Mouse (Mus musculus) intestine, embryonic 14.5 days (tissue): ENCODE data around the gene Psmd4. TPM values are rescaled to one million over a fixed set of nuclear protein-coding genes. Genes with fewer than 3 reads are reported as not detected.

Source experiments
- ATAC-seq: fragments of 200-750 bp; cut with Nextera tagmentation; replicated peaks from 2 replicates; pipeline ENCODE4 v1.8.0; 2017; ENCODE audit warnings: low read depth, moderate number of reproducible peaks, moderate TSS enrichment, moderate library complexity; ENCODE audit not compliant: low FRiP score, low TSS enrichment
- DNase-seq: peaks from one replicate; pipeline ENCODE4 v3.0.0-alpha.2; 2018; ENCODE audit warnings: low spot score
- H3K27ac ChIP-seq: fragments of 300-500 bp; sonication (generic); 2 replicates; pipeline ENCODE4 v1.5.1; 2014; ENCODE audit warnings: low read depth, mild to moderate bottlenecking, control low read depth
- H3K27me3 ChIP-seq: fragments of 300-500 bp; sonication (generic); replicated peaks from 2 replicates; pipeline ENCODE4 v1.6.1; 2014; ENCODE audit warnings: low read length, control low read depth; ENCODE audit not compliant: control insufficient read depth, insufficient read depth
- H3K36me3 ChIP-seq: fragments of 300-500 bp; sonication (generic); 2 replicates; pipeline ENCODE4 v1.6.1; 2014; ENCODE audit warnings: low read length, control low read depth; ENCODE audit not compliant: control insufficient read depth, insufficient read depth
- H3K4me1 ChIP-seq: fragments of 300-500 bp; sonication (generic); replicated peaks from 2 replicates; pipeline ENCODE4 v1.6.1; 2014; ENCODE audit warnings: low read length, control low read depth, mixed read lengths; ENCODE audit not compliant: control insufficient read depth, insufficient read depth
- H3K4me2 ChIP-seq: fragments of 300-500 bp; sonication (generic); 2 replicates; pipeline ENCODE4 v1.6.1; 2014; ENCODE audit warnings: low read length
- H3K4me3 ChIP-seq: fragments of 300-500 bp; sonication (generic); 2 replicates; pipeline ENCODE4 v1.5.1; 2014; ENCODE audit warnings: low read depth, low read length, control low read depth, mixed read lengths
- H3K9ac ChIP-seq: fragments of 300-500 bp; sonication (generic); 2 replicates; pipeline ENCODE4 v1.6.1; 2014; ENCODE audit warnings: mild to moderate bottlenecking, low read length
- H3K9me3 ChIP-seq: fragments of 300-500 bp; sonication (generic); 2 replicates; pipeline ENCODE4 v1.6.1; 2016; ENCODE audit warnings: low read length, control low read depth; ENCODE audit not compliant: control insufficient read depth
- WGBS: fragments of 180-500 bp; shearing (Covaris S2); extraction: QIAGEN DNeasy Blood & Tissue Kit; methylation state at CpG from one replicate; pipeline ENCODE4 v1.1.7; 2014; 5-methylcytosine and 5-hydroxymethylcytosine counted together
- polyA plus RNA-seq: library from polyadenylated mRNA; unstranded; fragments of >200 nt; fragmentation: Nextera tagmentation; extraction: Ambion mirVana; gene quantifications from 2 replicates; pipeline ENCODE4 v1.2.1, GENCODE M21; 2014

The Psmd4 gene
- polyA plus RNA-seq, 1 experiment from 2014 or later: 237 TPM

- no peaks in the 10 kb centered on the region for H3K27me3 ChIP-seq
- ATAC-seq (peak; percentile 49), DNase-seq (peak; percentile 67)
- no peak overlapping the region for H3K4me3 ChIP-seq
- no peak overlapping the region for H3K9ac ChIP-seq
- no peak overlapping the region for H3K4me2 ChIP-seq
- H3K27ac ChIP-seq: peak overlapping the region; percentile 64; the same call in 1 of the 2 replicates
- WGBS: 12% methylated on average over 10 of the region's 10 CpGs
- H3K9me3 ChIP-seq: no peaks in the 10 kb centered on the region
- peaks cover 7% of the 10 kb centered on the region; the same call in 1 of the 2 replicates for H3K4me1 ChIP-seq
- peaks cover 20% of the 10 kb centered on the region for H3K36me3 ChIP-seq
These were observed 12.3 kb upstream of the Psmd4 start for GRCm38 (mm10) chr3:95054481-95055260.

- DNase-seq: peak; percentile 60
These were observed 11.3 kb upstream of the Psmd4 start for GRCm38 (mm10) chr3:95053701-95054100.

GRCm38 (mm10) chr3:95052959-95053358 is 10.5 kb upstream of the Psmd4 start:
- 44% methylated on average over 1 of the region's 1 CpGs for WGBS
- no peak overlapping the region for H3K27ac ChIP-seq
- no peak overlapping the region for H3K4me3 ChIP-seq
- peaks cover 7% of the 10 kb centered on the region; the same call in 1 of the 2 replicates for H3K4me1 ChIP-seq
- H3K9me3 ChIP-seq: no peaks in the 10 kb centered on the region
- DNase-seq (peak; percentile 54), ATAC-seq (no peak)
- H3K27me3 ChIP-seq: no peaks in the 10 kb centered on the region
- H3K9ac ChIP-seq: no peak overlapping the region
- peaks cover 4% of the 10 kb centered on the region; the same call in 1 of the 2 replicates for H3K36me3 ChIP-seq
- H3K4me2 ChIP-seq: no peak overlapping the region

More at GRCm38 (mm10) chr3:95053701-95054100, 11.3 kb upstream of the Psmd4 start:
- Histone ChIP-seq H3K27me3 (no peaks in the 10 kb centered on the region), H3K27ac (no peak overlapping the region), H3K36me3 (peaks cover 11% of the 10 kb centered on the region; the same call in 1 of the 2 replicates), H3K4me2 (no peak overlapping the region), H3K4me1 (peaks cover 7% of the 10 kb centered on the region; the same call in 1 of the 2 replicates), H3K4me3 (no peak overlapping the region), H3K9me3 (no peaks in the 10 kb centered on the region), H3K9ac (no peak overlapping the region)
- 41% methylated on average over 3 of the region's 3 CpGs for WGBS
- 0 out of 2 replicates have a peak, but pooled peaks have one; percentile 4 for ATAC-seq

GRCm38 (mm10) chr3:95047914-95048313 is 5.5 kb upstream of the Psmd4 start:
- Histone ChIP-seq H3K27me3 (no peaks in the 10 kb centered on the region), H3K27ac (no peak overlapping the region), H3K9me3 (no peaks in the 10 kb centered on the region), H3K36me3 (no peaks in the 10 kb centered on the region), H3K4me2 (no peak overlapping the region), H3K4me1 (0 out of 2 replicates have a peak, but pooled peaks cover under 1% of the 10 kb centered on the region), H3K9ac (no peak overlapping the region), H3K4me3 (no peak overlapping the region)
- DNase-seq (no peak), ATAC-seq (no peak)
- 61% methylated on average over 3 of the region's 3 CpGs for WGBS

GRCm38 (mm10) chr3:95046462-95047057 is 4.1 kb upstream of the Psmd4 start:
- 87% methylated on average over 11 of the region's 11 CpGs for WGBS
- Histone ChIP-seq H3K9ac (no peak overlapping the region), H3K36me3 (no peaks in the 10 kb centered on the region), H3K4me1 (peaks cover 7% of the 10 kb centered on the region), H3K27ac (no peak overlapping the region), H3K9me3 (no peaks in the 10 kb centered on the region), H3K4me3 (no peak overlapping the region), H3K27me3 (no peaks in the 10 kb centered on the region), H3K4me2 (no peak overlapping the region)
- ATAC-seq (no peak), DNase-seq (no peak)

- H3K4me2 ChIP-seq: peak overlapping the region; percentile 60
- H3K9ac ChIP-seq: no peak overlapping the region
- 73% methylated on average over 6 of the region's 6 CpGs for WGBS
- H3K36me3 ChIP-seq: peaks cover 8% of the 10 kb centered on the region
- ATAC-seq (no peak), DNase-seq (no peak)
- 0 out of 2 replicates have a peak overlapping the region, but pooled peaks have one; percentile 38 for H3K27ac ChIP-seq
- H3K27me3 ChIP-seq: no peaks in the 10 kb centered on the region
- H3K4me1 ChIP-seq: peaks cover 11% of the 10 kb centered on the region
- no peaks in the 10 kb centered on the region for H3K9me3 ChIP-seq
- 0 out of 2 replicates have a peak overlapping the region, but pooled peaks have one; percentile 84 for H3K4me3 ChIP-seq
These were observed 837 bp upstream of the Psmd4 start for GRCm38 (mm10) chr3:95043251-95043650.

- no peak for DNase-seq
- WGBS: 18% methylated on average over 7 of the region's 7 CpGs
- ATAC-seq: peak; percentile 61
- H3K27me3 ChIP-seq: no peaks in the 10 kb centered on the region
- H3K27ac ChIP-seq: peak overlapping the region; percentile 38; the same call in 1 of the 2 replicates
- peak overlapping the region; percentile 84 for H3K4me3 ChIP-seq
- H3K4me1 ChIP-seq: peaks cover 11% of the 10 kb centered on the region
- H3K9me3 ChIP-seq: no peaks in the 10 kb centered on the region
- peak overlapping the region; percentile 43; the same call in 1 of the 2 replicates for H3K9ac ChIP-seq
- peak overlapping the region; percentile 60 for H3K4me2 ChIP-seq
- H3K36me3 ChIP-seq: peaks cover 12% of the 10 kb centered on the region
These were observed 420 bp upstream of the Psmd4 start for GRCm38 (mm10) chr3:95042838-95043229.

GRCm38 (mm10) chr3:95041625-95042024 is 789 bp downstream of the Psmd4 start:
- Histone ChIP-seq H3K9me3 (no peaks in the 10 kb centered on the region), H3K27ac (no peak overlapping the region), H3K4me3 (peak overlapping the region; percentile 84), H3K4me1 (peaks cover 11% of the 10 kb centered on the region), H3K27me3 (no peaks in the 10 kb centered on the region), H3K36me3 (peaks cover 14% of the 10 kb centered on the region), H3K9ac (peak overlapping the region; percentile 81), H3K4me2 (peak overlapping the region; percentile 60)
- WGBS: 17% methylated on average over 3 of the region's 3 CpGs
- no peak for ATAC-seq
- no peak for DNase-seq
